Mouse (Mus musculus): ENCODE results near the gene Pold2. TPM values are rescaled to one million over a fixed set of nuclear protein-coding genes. Genes with fewer than 3 reads are reported as not detected.

Gene Pold2
- polyA plus RNA-seq, 1 experiment from 2014 or later: 48.6 TPM

- Histone ChIP-seq H3K9ac (replicated peaks; ENCODE audit: low read depth, low read length) (no peak overlapping the region), H3K4me2 (ENCODE audit: low read depth, low read length) (no peak overlapping the region), H3K27me3 (ENCODE audit: control insufficient read depth, insufficient read depth, low read length) (peaks cover 16% of the 10 kb centered on the region), H3K27ac (ENCODE audit: low read depth, low read length) (no peak overlapping the region), H3K36me3 (ENCODE audit: control insufficient read depth, insufficient read depth, low read length) (no peaks in the 10 kb centered on the region), H3K4me1 (ENCODE audit: control insufficient read depth, insufficient read depth, low read length) (0 out of 2 replicates have a peak, but pooled peaks cover 2% of the 10 kb centered on the region), H3K4me3 (ENCODE audit: low read depth, low read length) (no peak overlapping the region), H3K9me3 (ENCODE audit: control insufficient read depth, low read length) (no peaks in the 10 kb centered on the region)
- no peak for ATAC-seq (ENCODE audit: low read depth)
- 89% methylated on average over 13 of the region's 13 CpGs for WGBS
These were observed 18.1 kb downstream of the Pold2 start for GRCm38 (mm10) chr11:5859883-5860550.

- no peak overlapping the region for H3K4me2 ChIP-seq (ENCODE audit: low read depth, low read length)
- H3K36me3 ChIP-seq (ENCODE audit: control insufficient read depth, insufficient read depth, low read length): no peaks in the 10 kb centered on the region
- H3K27me3 ChIP-seq (ENCODE audit: control insufficient read depth, insufficient read depth, low read length): peaks cover 16% of the 10 kb centered on the region
- H3K9me3 ChIP-seq (ENCODE audit: control insufficient read depth, low read length): no peaks in the 10 kb centered on the region
- H3K9ac ChIP-seq (replicated peaks; ENCODE audit: low read depth, low read length): no peak overlapping the region
- ATAC-seq (ENCODE audit: low read depth): no peak
- H3K27ac ChIP-seq (ENCODE audit: low read depth, low read length): no peak overlapping the region
- 86% methylated on average over 1 of the region's 1 CpGs for WGBS
- H3K4me3 ChIP-seq (ENCODE audit: low read depth, low read length): no peak overlapping the region
- 0 out of 2 replicates have a peak, but pooled peaks cover 2% of the 10 kb centered on the region for H3K4me1 ChIP-seq (ENCODE audit: control insufficient read depth, insufficient read depth, low read length)
These were observed 19.4 kb downstream of the Pold2 start for GRCm38 (mm10) chr11:5858723-5859122.

- ATAC-seq (ENCODE audit: low read depth): no peak
- no peak overlapping the region for H3K9ac ChIP-seq (replicated peaks; ENCODE audit: low read depth, low read length)
These were observed 21.5 kb downstream of the Pold2 start for GRCm38 (mm10) chr11:5856479-5857130.

GRCm38 (mm10) chr11:5855902-5856301 is 22.2 kb downstream of the Pold2 start:
- H3K4me3 ChIP-seq (ENCODE audit: low read depth, low read length): no peak overlapping the region
- H3K4me2 ChIP-seq (ENCODE audit: low read depth, low read length): no peak overlapping the region
- H3K9ac ChIP-seq (replicated peaks; ENCODE audit: low read depth, low read length): no peak overlapping the region
- H3K27me3 ChIP-seq (ENCODE audit: control insufficient read depth, insufficient read depth, low read length): peaks cover 4% of the 10 kb centered on the region; the same call in 1 of the 2 replicates
- 43% methylated on average over 7 of the region's 7 CpGs for WGBS
- no peaks in the 10 kb centered on the region for H3K9me3 ChIP-seq (ENCODE audit: control insufficient read depth, low read length)
- H3K27ac ChIP-seq (ENCODE audit: low read depth, low read length): no peak overlapping the region
- H3K36me3 ChIP-seq (ENCODE audit: control insufficient read depth, insufficient read depth, low read length): no peaks in the 10 kb centered on the region
- H3K4me1 ChIP-seq (ENCODE audit: control insufficient read depth, insufficient read depth, low read length): no peaks in the 10 kb centered on the region
- peak; percentile 24; the same call in 1 of the 2 replicates for ATAC-seq (ENCODE audit: low read depth)

More at GRCm38 (mm10) chr11:5856479-5857130, 21.5 kb downstream of the Pold2 start:
- no peak overlapping the region for H3K4me2 ChIP-seq (ENCODE audit: low read depth, low read length)
- no peaks in the 10 kb centered on the region for H3K9me3 ChIP-seq (ENCODE audit: control insufficient read depth, low read length)
- WGBS: 80% methylated on average over 8 of the region's 8 CpGs
- no peak overlapping the region for H3K4me3 ChIP-seq (ENCODE audit: low read depth, low read length)
- no peak overlapping the region for H3K27ac ChIP-seq (ENCODE audit: low read depth, low read length)
- no peaks in the 10 kb centered on the region for H3K36me3 ChIP-seq (ENCODE audit: control insufficient read depth, insufficient read depth, low read length)
- H3K27me3 ChIP-seq (ENCODE audit: control insufficient read depth, insufficient read depth, low read length): peaks cover 8% of the 10 kb centered on the region
- no peaks in the 10 kb centered on the region for H3K4me1 ChIP-seq (ENCODE audit: control insufficient read depth, insufficient read depth, low read length)

GRCm38 (mm10) chr11:5855481-5855880 is 22.6 kb downstream of the Pold2 start:
- Histone ChIP-seq H3K4me3 (ENCODE audit: low read depth, low read length) (no peak overlapping the region), H3K9ac (replicated peaks; ENCODE audit: low read depth, low read length) (no peak overlapping the region), H3K9me3 (ENCODE audit: control insufficient read depth, low read length) (no peaks in the 10 kb centered on the region), H3K27me3 (ENCODE audit: control insufficient read depth, insufficient read depth, low read length) (peaks cover 4% of the 10 kb centered on the region; the same call in 1 of the 2 replicates), H3K4me1 (ENCODE audit: control insufficient read depth, insufficient read depth, low read length) (no peaks in the 10 kb centered on the region), H3K4me2 (ENCODE audit: low read depth, low read length) (no peak overlapping the region), H3K27ac (ENCODE audit: low read depth, low read length) (no peak overlapping the region), H3K36me3 (ENCODE audit: control insufficient read depth, insufficient read depth, low read length) (no peaks in the 10 kb centered on the region)
- ATAC-seq (ENCODE audit: low read depth): no peak

GRCm38 (mm10) chr11:5852314-5852713 is 25.8 kb downstream of the Pold2 start:
- Histone ChIP-seq H3K9ac (replicated peaks; ENCODE audit: low read depth, low read length) (no peak overlapping the region), H3K36me3 (ENCODE audit: control insufficient read depth, insufficient read depth, low read length) (no peaks in the 10 kb centered on the region), H3K4me2 (ENCODE audit: low read depth, low read length) (no peak overlapping the region), H3K27ac (ENCODE audit: low read depth, low read length) (no peak overlapping the region), H3K27me3 (ENCODE audit: control insufficient read depth, insufficient read depth, low read length) (no peaks in the 10 kb centered on the region), H3K4me1 (ENCODE audit: control insufficient read depth, insufficient read depth, low read length) (no peaks in the 10 kb centered on the region), H3K9me3 (ENCODE audit: control insufficient read depth, low read length) (no peaks in the 10 kb centered on the region), H3K4me3 (ENCODE audit: low read depth, low read length) (no peak overlapping the region)
- ATAC-seq (ENCODE audit: low read depth): no peak
- WGBS: 77% methylated on average over 1 of the region's 1 CpGs

GRCm38 (mm10) chr11:5851021-5851736 is 26.9 kb downstream of the Pold2 start:
- no peak overlapping the region for H3K4me2 ChIP-seq (ENCODE audit: low read depth, low read length)
- H3K36me3 ChIP-seq (ENCODE audit: control insufficient read depth, insufficient read depth, low read length): no peaks in the 10 kb centered on the region
- ATAC-seq (ENCODE audit: low read depth): no peak
- H3K27ac ChIP-seq (ENCODE audit: low read depth, low read length): no peak overlapping the region
- H3K9me3 ChIP-seq (ENCODE audit: control insufficient read depth, low read length): no peaks in the 10 kb centered on the region
- no peaks in the 10 kb centered on the region for H3K27me3 ChIP-seq (ENCODE audit: control insufficient read depth, insufficient read depth, low read length)
- no peak overlapping the region for H3K9ac ChIP-seq (replicated peaks; ENCODE audit: low read depth, low read length)
- WGBS: 71% methylated on average over 4 of the region's 4 CpGs
- H3K4me1 ChIP-seq (ENCODE audit: control insufficient read depth, insufficient read depth, low read length): no peaks in the 10 kb centered on the region
- H3K4me3 ChIP-seq (ENCODE audit: low read depth, low read length): no peak overlapping the region

GRCm38 (mm10) chr11:5850452-5850851 is 27.6 kb downstream of the Pold2 start:
- Histone ChIP-seq H3K27ac (ENCODE audit: low read depth, low read length) (no peak overlapping the region), H3K27me3 (ENCODE audit: control insufficient read depth, insufficient read depth, low read length) (no peaks in the 10 kb centered on the region), H3K4me2 (ENCODE audit: low read depth, low read length) (no peak overlapping the region), H3K9ac (replicated peaks; ENCODE audit: low read depth, low read length) (no peak overlapping the region), H3K36me3 (ENCODE audit: control insufficient read depth, insufficient read depth, low read length) (no peaks in the 10 kb centered on the region), H3K9me3 (ENCODE audit: control insufficient read depth, low read length) (no peaks in the 10 kb centered on the region), H3K4me1 (ENCODE audit: control insufficient read depth, insufficient read depth, low read length) (no peaks in the 10 kb centered on the region), H3K4me3 (ENCODE audit: low read depth, low read length) (no peak overlapping the region)
- WGBS: 84% methylated on average over 5 of the region's 5 CpGs
- ATAC-seq (ENCODE audit: low read depth): no peak

- Histone ChIP-seq H3K27ac (ENCODE audit: low read depth, low read length) (no peak overlapping the region), H3K9ac (replicated peaks; ENCODE audit: low read depth, low read length) (no peak overlapping the region), H3K4me2 (ENCODE audit: low read depth, low read length) (no peak overlapping the region), H3K4me3 (ENCODE audit: low read depth, low read length) (no peak overlapping the region), H3K4me1 (ENCODE audit: control insufficient read depth, insufficient read depth, low read length) (no peaks in the 10 kb centered on the region), H3K9me3 (ENCODE audit: control insufficient read depth, low read length) (no peaks in the 10 kb centered on the region), H3K36me3 (ENCODE audit: control insufficient read depth, insufficient read depth, low read length) (no peaks in the 10 kb centered on the region), H3K27me3 (ENCODE audit: control insufficient read depth, insufficient read depth, low read length) (no peaks in the 10 kb centered on the region)
- 74% methylated on average over 2 of the region's 2 CpGs for WGBS
- ATAC-seq (ENCODE audit: low read depth): no peak
These were observed 28.8 kb downstream of the Pold2 start for GRCm38 (mm10) chr11:5849316-5849715.
